Mouse (Mus musculus): Measurements from ENCODE around the gene Limch1.

DNA sequence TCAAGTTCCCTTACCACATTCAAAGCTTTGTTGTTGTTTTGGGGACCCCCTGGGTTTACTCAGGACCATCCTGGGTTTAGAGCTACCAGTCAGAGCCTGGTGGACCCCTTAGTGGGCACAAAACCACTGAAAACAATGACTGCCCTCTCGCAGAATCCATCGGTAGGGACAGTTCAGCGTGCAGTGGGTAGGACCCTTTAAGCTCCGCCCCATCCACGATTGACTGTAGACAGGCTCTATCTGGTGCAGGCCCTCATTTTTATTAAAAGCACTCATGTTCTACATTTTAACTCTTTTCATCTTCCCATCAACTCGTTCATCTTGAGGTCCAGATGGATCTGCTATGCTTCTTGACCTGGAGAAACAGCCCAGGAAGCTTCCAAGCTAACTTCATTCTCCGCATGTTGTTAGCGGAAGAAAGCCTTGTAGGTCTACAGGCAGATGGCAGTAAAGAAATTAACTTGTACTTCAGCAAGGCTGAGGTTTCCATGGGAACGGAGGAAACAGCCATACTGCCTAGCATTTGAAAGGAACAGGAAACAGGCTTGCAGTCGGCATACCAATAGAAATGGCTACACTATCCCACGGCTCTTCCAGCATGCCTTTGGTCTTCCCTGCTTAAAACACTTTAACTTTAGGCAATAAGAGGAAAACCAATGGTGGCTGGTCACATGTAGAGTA lies 14.9 kb upstream of the Limch1 start:
- TF ChIP-seq POLR2A (IDR thresholded peaks at IDR 0.05; ENCODE audit: low read depth, low read length) (no peak), CTCF (IDR thresholded peaks at IDR 0.05; ENCODE audit: borderline replicate concordance, insufficient read depth, low read length) (no peak)
